10 mouse cellular contexts compared by ENCODE assay signal in genomic region chr5:23862291-23862690, GRCm38 (mm10). TPM values are rescaled to one million over a fixed set of nuclear protein-coding genes. Genes with fewer than 3 reads are reported as not detected.
DNase-seq lines count a peak whose midpoint lies in the region; ATAC-seq lines count a peak whose summit lies in the region.
"Had no signal": no experiment of that assay in that cellular context is flagged by ENCODE, and none has a peak within 500 bp of the region (broad histone marks: within the 10 kb centered on the region; RNA-seq: fewer than 3 reads in every experiment).

No protein-coding gene starts in this region.

- no peaks in the 10 kb centered on the region for H3K9me3 ChIP-seq in heart, embryonic 12.5 days (replicated peaks)
- no peaks in the 10 kb centered on the region for H3K9me3 ChIP-seq in neural tube, embryonic 15.5 days (replicated peaks)
- no peaks in the 10 kb centered on the region for H3K9me3 ChIP-seq in forebrain, embryonic 11.5 days (ENCODE audit: control insufficient read depth, low read length)
- H3K9me3 ChIP-seq: embryonic facial prominence, embryonic 12.5 days had no signal

- no peak overlapping the region for H3K27ac ChIP-seq in heart, embryonic 12.5 days (ENCODE audit: poor library complexity, severe bottlenecking)
- no peak overlapping the region for H3K27ac ChIP-seq in neural tube, embryonic 15.5 days (replicated peaks)
- no peak overlapping the region for H3K27ac ChIP-seq in forebrain, embryonic 11.5 days (ENCODE audit: low read depth, low read length)
- H3K27ac ChIP-seq: embryonic facial prominence, embryonic 12.5 days had no signal

- peak; percentile 96 for DNase-seq in heart, adult 11 months
- DNase-seq in 3T3-L1 (ENCODE audit: low read depth, low spot score) = peak; percentile 63
- DNase-seq in gastrocnemius, postnatal 25 days = peak; percentile 75
- peak; percentile 57 to 81 for DNase-seq in kidney, postnatal 36 days
- DNase-seq in retina, embryonic 14.5 days (ENCODE audit: low spot score) = no peak
- DNase-seq in forebrain, embryonic 11.5 days (ENCODE audit: low spot score) = no peak

- ATAC-seq in heart, embryonic 12.5 days (ENCODE audit: insufficient number of reproducible peaks, low FRiP score) = no peak
- no peak for ATAC-seq in neural tube, embryonic 15.5 days (ENCODE audit: low FRiP score)
- ATAC-seq in forebrain, embryonic 11.5 days (replicated peaks; ENCODE audit: low FRiP score) = no peak
- ATAC-seq: activated CD4-positive, CD25-positive, alpha-beta regulatory T cell, adult 4 months had no signal

- no peak overlapping the region for H3K4me2 ChIP-seq in heart, embryonic 12.5 days
- no peak overlapping the region for H3K4me2 ChIP-seq in neural tube, embryonic 15.5 days
- no peak overlapping the region for H3K4me2 ChIP-seq in forebrain, embryonic 11.5 days (ENCODE audit: low read depth, low read length, severe bottlenecking)
- H3K4me2 ChIP-seq: embryonic facial prominence, embryonic 12.5 days had no signal

- H3K4me3 ChIP-seq in heart, embryonic 12.5 days = no peak overlapping the region
- no peak overlapping the region for H3K4me3 ChIP-seq in neural tube, embryonic 15.5 days (replicated peaks)
- H3K4me3 ChIP-seq in forebrain, embryonic 11.5 days (ENCODE audit: low read depth, low read length) = no peak overlapping the region
- H3K4me3 ChIP-seq: embryonic facial prominence, embryonic 12.5 days had no signal

- no peaks in the 10 kb centered on the region for H3K27me3 ChIP-seq in heart, embryonic 12.5 days (replicated peaks)
- no peaks in the 10 kb centered on the region for H3K27me3 ChIP-seq in neural tube, embryonic 15.5 days (replicated peaks)
- no peaks in the 10 kb centered on the region for H3K27me3 ChIP-seq in forebrain, embryonic 11.5 days (ENCODE audit: control insufficient read depth, insufficient read depth, low read length)
- H3K27me3 ChIP-seq: embryonic facial prominence, embryonic 12.5 days had no signal

- H3K9ac ChIP-seq in heart, embryonic 12.5 days = no peak overlapping the region
- H3K9ac ChIP-seq in neural tube, embryonic 15.5 days (replicated peaks) = no peak overlapping the region
- no peak overlapping the region for H3K9ac ChIP-seq in forebrain, embryonic 11.5 days (ENCODE audit: low read length)
- H3K9ac ChIP-seq: embryonic facial prominence, embryonic 12.5 days had no signal

- peaks cover 18% of the 10 kb centered on the region for H3K36me3 ChIP-seq in heart, embryonic 12.5 days
- 0 out of 2 replicates have a peak, but pooled peaks cover 5% of the 10 kb centered on the region for H3K36me3 ChIP-seq in neural tube, embryonic 15.5 days
- H3K36me3 ChIP-seq in forebrain, embryonic 11.5 days (ENCODE audit: control insufficient read depth, insufficient read depth, low read length) = peaks cover 2% of the 10 kb centered on the region; the same call in 1 of the 2 replicates

- peaks cover 16% of the 10 kb centered on the region; the same call in 1 of the 2 replicates for H3K4me1 ChIP-seq in heart, embryonic 12.5 days (replicated peaks)
- no peaks in the 10 kb centered on the region for H3K4me1 ChIP-seq in neural tube, embryonic 15.5 days
- no peaks in the 10 kb centered on the region for H3K4me1 ChIP-seq in forebrain, embryonic 11.5 days (replicated peaks; ENCODE audit: control insufficient read depth, insufficient read depth, low read length)
- H3K4me1 ChIP-seq: embryonic facial prominence, embryonic 12.5 days had no signal

- WGBS in heart, embryonic 12.5 days = 68% methylated on average over 5 of the region's 5 CpGs
- WGBS in neural tube, embryonic 15.5 days = 79% methylated on average over 5 of the region's 5 CpGs
- WGBS in forebrain, embryonic 11.5 days = 90% methylated on average over 5 of the region's 5 CpGs

RNA-seq across cellular contexts. Expression of gene Tomm7, which starts 18.3 kb away (rescaled TPM):
- 96.3 and 96.9 TPM in 2 replicates for polyA plus RNA-seq in heart, embryonic 12.5 days (2016; fragmentation: Nextera tagmentation; extraction: Ambion mirVana)
- total RNA-seq in gastrocnemius, postnatal 25 days (2021) = 10 to 100 TPM; 54.4 to 58.1 TPM
- polyA plus RNA-seq in neural tube, embryonic 15.5 days (2015; fragmentation: Nextera tagmentation; extraction: Ambion mirVana) = 90.5 and 92.8 TPM in 2 replicates
- 122 and 132 TPM in 2 replicates for polyA plus RNA-seq in forebrain, embryonic 11.5 days (2014; fragmentation: Nextera tagmentation; extraction: Ambion mirVana)

Comparison
In these comparisons a context has a peak if more than half of its experiments do, and no peak if none do; other contexts are left out.
1. DNase-seq: peak in heart, adult 11 months (single experiment), 3T3-L1 (single experiment), gastrocnemius, postnatal 25 days (single experiment) and kidney, postnatal 36 days (2 of 2); none in retina, embryonic 14.5 days (single experiment) and forebrain, embryonic 11.5 days (single experiment).